Mouse (Mus musculus) spleen, postnatal 0 days (tissue): ENCODE results near the gene F2rl3. TPM values are rescaled to one million over a fixed set of nuclear protein-coding genes. Genes with fewer than 3 reads are reported as not detected.

Experiments
- polyA plus RNA-seq: library from polyadenylated mRNA; unstranded; fragments of >200 nt; fragmentation: Nextera tagmentation; extraction: Ambion mirVana; gene quantifications from 2 replicates; pipeline ENCODE4 v1.2.1, GENCODE M21; 2015

F2rl3 gene
- 7.6 and 9.3 TPM in 2 replicates for polyA plus RNA-seq

DNA sequence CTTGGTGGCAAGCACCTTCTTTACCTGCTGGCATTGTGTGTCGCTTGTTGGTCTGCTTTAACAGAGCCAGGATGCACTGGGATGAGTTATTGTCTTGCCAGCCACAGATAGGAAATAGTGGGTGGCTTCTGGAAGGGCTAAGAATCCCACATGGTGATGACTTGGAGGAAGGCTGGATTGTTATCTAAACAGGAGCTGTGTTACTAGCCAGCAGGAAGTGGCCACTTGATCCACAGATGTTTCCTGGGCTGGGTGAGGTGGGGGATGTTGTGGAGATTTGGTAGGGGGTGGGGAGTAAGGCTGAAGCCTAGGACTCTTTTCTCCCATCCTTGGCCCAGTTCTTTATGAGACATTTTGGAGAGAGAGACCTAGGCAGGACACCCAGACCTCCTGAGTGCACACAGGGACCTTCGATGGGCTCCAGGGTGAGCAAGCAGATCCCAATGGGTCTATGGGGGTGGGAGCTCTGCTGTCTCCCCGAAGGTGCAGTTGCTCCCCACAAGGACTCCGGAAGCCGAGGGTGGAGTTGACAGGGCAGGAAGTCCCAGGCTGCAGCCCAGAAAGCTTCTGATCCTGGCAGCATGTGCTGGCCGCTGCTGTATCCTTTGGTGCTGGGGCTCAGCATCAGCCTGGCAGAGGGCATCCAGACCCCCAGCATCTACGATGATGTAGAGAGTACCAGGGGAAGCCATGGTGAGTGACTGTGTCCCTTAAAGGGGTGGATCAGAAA is at the start of gene F2rl3:
Gene F2rl3 (plus strand): TSS at position 559 of the 730 bp plus-strand sequence.

DNA sequence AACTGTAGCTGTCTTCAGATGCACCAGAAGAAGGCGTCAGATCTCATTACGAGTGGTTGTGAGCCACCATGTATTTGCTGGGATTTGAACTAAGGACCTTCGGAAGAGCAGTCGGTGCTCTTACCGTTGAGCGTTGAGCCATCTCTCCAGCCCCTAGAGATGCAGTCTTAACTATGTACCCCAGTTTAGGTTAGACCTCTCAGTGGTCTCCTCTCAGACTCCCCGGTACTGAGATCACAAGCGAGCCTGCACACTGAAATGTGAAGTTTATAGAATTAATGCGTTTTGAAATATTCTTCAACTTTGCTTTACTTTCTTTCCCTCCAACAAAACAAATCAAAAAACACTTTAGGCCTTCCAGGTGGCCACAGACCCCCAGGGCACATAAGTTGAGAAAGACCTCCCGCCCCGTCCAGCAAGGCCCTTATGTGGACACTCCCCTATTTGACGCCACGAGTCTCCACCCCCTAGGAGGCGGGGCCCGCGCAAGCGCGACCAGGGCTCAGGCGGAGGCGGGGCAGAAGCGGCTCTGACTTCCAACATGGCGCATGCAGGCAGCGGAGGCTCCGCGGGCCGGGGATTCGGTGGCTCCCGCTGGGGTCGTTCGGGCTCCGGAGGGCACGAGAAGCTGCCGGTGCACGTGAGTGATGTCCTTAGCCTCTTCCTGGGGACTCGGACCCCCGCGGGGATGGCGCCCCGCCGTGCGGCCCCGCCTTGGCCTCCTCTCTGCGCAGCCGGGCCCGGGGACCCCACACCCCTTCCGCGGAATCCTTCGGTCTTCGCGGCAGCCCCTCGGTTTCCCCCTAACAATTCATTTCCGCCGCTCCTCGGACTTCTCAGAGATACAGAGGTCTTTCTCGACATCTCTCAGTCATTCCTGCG is 38.7 kb upstream of the F2rl3 start, which contains the start of gene Sin3b:
Gene Sin3b (plus strand): TSS at position 517 of the 882 bp plus-strand sequence.

Other genes with a start within 250 kb of the F2rl3 start
- gene Med26, start 213.6 kb upstream of the F2rl3 start, polyA plus RNA-seq = 9.3 and 9.9 TPM in 2 replicates
- 52.7 and 56.5 TPM in 2 replicates for gene Smim7, start 190.8 kb upstream of the F2rl3 start, polyA plus RNA-seq
- 4.8 and 5.5 TPM in 2 replicates for gene Tmem38a, start 189.8 kb upstream of the F2rl3 start, polyA plus RNA-seq
- 0.02 and 0.06 TPM in 2 replicates for gene Nwd1, start 115.2 kb upstream of the F2rl3 start, polyA plus RNA-seq
- 117 and 130 TPM in 2 replicates for gene Sin3b, start 38.6 kb upstream of the F2rl3 start, polyA plus RNA-seq